Mouse (Mus musculus): ENCODE measurements around the gene Ppp1r3a. TPM values are rescaled to one million over a fixed set of nuclear protein-coding genes. Genes with fewer than 3 reads are reported as not detected.
"Not testable (repeated sequence)": the region's sequence is repeated elsewhere in the genome, so short reads cannot be mapped to it uniquely, and the experiment has no call there.

The Ppp1r3a gene
- 100 to 1,000 TPM; 129 to 132 TPM for total RNA-seq (2021)
- long read RNA-seq, experiment 1, full-length matches to known transcripts: 30 of 50 reads
- long read RNA-seq, experiment 1, partial matches to known transcripts: 13 of 50 reads
- long read RNA-seq, experiment 1, other reads (novel, unspliced or antisense): 7 of 50 reads
- long read RNA-seq, experiment 2, full-length matches to known transcripts: 20 of 38 reads
- long read RNA-seq, experiment 2, partial matches to known transcripts: 1 of 38 reads
- long read RNA-seq, experiment 2, other reads (novel, unspliced or antisense): 17 of 38 reads

DNA sequence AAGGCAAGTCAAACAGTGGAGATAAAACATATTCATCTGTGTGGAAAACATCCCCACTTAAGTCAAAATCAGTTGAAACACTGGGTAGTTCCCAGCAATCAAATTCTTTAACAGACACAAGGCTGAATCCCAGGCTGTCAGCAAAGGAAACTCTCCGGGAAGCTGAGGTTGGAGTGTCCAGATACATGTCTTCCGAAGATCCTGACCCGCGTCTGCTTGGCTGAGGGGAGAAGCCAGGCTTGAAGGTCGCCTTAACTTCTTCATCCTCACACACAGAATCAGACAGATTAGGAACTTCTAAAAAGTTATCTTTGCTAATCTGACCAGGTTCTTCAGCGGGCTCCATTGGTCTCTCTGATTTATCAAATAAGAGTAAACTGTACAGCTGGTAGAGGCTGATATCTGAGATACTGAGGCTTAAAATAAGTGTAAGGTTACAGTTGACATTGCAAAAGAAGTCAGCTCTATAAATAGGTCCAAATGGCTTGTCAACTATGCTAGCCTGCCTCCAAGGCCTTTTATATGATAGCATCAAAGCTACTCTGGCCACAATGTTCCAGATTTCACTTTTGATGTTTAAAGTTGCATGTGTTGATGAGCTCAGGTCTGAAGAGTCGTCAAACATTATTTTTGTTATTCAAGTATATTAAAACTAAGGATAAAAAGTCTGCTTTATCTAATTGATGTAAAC, at the start of gene Ppp1r3a:
Ppp1r3a (minus strand) TSS at position 374 of the 691 bp plus-strand sequence.
- DNase-seq: no peak

DNA sequence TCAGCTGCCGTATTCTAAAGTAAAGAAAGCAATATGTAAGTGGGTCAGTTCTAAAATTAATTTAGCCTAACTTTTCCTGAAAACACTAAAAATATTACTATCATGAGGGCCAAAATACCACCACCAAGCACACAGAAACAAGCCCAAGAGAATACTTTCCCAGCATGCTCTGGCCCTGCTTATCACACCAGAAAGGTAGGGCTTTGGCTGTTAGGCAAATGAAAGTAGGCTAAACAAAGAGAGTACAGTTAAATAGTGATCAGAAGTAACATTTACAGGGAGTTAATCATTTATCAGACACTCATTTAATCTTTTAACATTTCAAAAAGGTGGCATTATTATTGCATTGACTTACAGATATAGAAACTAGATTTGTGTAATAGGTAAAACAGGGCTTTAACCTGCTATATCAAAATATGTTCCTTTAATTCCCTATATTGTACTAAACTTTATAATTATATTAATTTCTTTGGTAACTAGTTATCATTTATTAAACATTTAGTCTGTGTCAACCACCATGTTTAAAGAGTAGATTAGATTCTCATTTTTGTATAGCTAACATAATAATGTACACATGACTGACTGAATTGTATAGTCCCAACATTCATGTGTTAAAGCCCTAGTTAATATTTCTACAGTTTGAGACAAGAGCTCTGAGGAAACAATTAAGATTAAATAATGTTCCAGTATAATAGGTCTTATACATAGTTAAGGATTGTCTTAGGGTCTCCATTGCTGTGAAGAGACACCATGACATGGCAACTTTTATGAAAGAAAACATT, 32.3 kb upstream of the Ppp1r3a start:
- no peak for DNase-seq

DNA sequence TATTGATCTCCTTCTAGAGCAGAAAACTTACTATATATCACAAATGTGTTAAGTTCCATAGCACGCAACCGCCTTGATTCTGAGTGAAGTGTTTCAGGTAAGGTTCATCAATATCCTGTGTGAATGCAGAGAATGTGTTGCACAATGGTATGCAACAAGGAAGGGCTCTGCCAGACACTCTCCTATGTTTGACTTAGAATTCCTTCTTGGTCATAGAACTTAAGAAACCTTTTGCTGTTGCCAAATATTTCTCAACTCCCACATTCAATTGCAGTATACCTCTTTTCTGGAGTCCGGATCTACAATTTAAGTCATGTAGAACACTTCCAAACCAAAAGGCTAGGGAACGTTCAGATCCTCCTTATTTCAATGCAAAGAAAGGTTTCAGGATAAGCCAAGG, 22.8 kb upstream of the Ppp1r3a start:
- no peak for DNase-seq

DNA sequence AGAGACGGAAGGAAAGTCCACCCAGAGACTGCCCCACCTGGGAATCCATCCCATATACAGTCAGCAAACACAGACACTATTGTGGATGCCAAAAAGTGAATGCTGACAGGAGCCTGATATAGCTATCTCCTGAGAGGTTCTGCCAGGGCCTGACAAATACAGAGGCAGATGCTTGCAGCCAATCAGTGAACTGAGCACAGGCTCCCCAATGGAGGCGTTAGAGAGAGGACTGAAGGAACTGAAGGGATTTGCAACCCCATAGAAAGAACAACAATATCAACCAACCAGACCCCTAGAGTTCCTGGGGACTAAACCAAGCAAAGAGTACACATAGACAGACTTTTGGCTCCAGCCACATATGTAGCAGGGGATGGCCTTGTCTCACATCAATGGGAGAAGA, 16.6 kb upstream of the Ppp1r3a start:
- no peak for DNase-seq

DNA sequence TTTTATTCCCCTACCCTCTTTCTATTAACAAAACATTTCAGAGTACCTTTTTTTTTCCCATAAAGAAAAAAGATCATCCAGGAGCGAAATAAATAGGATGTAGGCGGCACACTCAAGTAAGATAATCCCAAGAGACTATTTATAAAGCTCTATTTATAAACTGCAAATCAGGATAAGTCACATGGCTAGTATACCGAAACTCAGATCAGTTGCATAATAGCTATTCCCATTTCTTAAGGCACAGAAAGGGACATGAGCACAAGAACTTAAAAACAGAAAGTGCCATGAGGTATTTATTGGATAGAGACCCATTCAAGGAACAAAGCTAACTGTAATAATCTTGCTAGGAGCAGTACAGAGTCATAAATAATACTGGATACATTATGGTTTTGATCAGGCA, 2.4 kb upstream of the Ppp1r3a start:
- DNase-seq: no peak

DNA sequence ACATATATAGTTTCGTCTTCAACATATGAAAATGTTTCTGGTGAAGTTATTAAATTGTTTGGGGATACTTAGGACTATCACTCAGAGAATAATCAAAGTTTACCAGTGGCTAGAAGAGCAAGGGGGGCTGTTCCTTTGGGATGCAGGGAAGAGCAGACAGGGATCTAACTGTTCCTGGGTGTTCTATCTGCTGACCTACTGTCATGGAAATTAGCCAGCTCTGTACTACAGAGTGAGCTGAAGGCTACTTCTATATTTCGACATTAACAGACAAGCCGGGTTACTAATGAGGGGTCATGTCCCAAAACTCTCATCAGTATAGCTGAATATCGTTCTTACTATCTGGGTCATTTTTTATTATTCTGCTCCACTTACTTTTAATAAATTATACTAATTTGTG, 1.6 kb downstream of the Ppp1r3a start:
- no peak for DNase-seq

DNA sequence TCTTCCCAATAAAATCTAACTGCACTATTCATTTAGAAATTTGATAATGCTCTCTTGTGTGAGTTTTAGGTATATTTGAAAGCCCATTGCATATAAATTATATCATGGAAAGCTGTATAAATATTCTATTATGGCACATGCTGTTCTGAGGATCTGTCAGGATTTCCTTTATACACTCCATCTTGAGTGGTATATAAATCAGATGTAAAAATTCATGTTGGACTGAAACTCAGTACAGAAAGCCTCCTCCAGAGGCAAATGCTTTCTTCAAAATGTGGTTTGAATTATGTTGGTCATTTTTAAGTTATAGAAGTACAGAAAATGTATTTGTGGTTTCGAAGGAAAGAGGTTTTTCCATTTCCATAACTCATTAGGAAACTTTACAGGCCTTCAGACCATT, 2.9 kb downstream of the Ppp1r3a start:
- no peak for DNase-seq

DNA sequence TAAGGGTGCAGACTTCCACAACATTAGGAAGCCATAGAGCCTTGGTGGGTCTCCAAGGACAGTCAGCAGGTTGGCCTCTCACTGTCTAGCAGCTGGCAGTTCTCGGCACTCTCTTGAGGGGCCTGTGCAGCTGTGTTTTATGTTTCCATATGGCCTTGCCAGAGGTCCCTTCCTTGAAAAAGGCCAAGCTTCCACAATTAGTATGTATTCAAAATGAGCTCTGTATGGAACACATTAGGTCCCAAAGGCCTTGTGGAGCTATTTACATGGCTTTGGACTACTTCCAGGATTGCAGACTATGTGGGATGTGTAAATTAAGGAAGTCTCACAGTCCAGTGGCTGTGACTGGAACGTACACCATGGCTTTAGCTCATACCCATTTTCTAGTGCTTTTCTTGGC, 8.1 kb downstream of the Ppp1r3a start:
- no peak for DNase-seq

DNA sequence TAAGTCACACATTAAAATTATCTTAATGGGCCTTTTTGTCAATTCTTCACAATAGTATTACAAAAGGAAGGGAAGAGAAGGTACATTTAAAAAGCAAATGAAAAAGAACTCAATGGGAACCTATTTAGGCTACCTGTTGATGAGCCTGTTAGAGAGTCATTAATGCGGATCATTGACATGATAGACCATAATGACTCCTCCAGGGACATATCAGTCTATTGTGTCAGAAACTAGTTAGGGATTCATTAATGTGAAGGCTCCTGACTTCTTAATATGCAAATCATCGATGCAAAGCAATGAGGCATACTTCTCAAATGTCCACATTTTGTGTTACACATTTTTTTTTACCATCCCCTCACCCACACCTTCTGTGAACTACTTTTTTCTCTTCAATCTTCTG, 19.1 kb downstream of the Ppp1r3a start:
- no peak for DNase-seq

DNA sequence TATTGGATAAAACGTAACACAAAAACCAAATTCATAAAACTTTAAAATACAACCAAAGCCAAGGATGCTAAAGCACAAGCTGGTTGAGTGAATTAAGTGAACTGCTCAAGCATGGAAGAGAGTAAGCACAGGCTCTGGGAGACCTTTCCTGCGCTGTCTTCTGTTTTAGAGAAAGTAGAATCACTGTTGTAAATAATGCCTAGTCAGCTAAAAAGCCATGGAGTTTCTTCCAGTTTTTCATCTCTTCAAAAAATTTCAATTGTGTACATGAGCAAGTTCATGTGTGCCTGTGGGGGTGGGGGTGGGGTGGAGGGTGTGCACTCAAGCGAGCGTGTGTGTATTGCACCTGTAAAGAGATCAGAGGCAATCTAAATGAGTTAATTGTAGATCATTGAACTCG, 24.1 kb downstream of the Ppp1r3a start:
- DNase-seq: no peak

DNA sequence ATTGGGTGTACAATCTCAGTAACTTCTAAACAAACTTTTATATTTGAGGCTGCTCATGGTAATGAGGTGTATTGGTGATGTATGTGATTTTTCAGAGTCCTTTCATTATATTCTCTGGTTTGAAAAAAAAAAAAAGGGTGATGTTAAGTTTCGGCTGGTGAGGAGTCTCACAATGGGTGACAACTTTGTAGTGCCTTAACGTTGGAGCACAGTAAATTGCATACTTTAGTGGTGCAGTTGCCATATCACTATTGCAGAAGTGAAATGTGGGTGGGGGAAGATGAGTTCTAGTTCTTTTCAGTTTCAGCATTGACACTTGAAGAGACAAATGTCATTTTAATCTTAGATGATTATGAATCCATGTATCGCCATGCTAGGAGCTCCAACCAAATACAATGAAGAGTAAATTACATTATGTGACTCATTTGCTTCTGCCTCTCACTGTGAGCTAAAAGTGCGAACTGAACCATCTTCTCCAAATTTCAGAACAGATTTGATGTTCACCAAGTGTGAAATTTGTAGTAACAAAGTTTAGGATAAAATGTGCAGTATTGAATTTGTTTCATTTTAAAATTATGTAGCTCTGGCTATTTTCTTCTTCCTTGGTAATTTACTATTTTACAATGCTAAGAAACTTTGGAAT, 34.2 kb downstream of the Ppp1r3a start:
- DNase-seq: no peak

DNA sequence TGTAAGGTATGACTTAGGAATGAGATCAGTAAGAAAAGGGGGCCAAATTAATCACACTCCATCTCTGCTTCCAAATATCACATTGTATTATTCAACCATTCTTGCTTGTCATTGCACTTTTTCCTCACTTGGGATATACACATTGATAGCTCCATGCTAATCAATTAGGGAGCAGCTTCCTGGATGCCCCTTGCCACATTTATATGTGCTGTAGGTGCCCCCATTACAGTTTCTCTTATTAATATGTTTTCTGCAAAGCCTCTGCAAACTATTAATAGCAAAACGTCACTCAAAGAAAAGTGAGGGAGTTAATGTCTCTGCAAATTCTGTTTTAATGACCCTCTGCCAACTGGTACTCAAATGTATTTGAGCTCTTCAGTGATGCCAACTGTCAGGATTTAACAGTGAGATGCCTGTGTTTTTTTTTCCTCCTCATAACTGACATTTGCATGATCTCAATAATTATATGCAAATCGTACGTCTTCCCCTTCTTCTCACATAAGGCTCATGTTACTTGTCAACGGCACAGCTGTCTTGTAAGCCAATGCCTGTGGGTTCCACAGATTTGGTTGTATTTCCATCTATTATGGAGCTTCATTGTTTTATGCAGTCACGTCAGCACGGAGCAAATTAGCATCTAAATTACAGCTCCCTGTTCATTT, 34.8 kb downstream of the Ppp1r3a start:
- no peak for DNase-seq

DNA sequence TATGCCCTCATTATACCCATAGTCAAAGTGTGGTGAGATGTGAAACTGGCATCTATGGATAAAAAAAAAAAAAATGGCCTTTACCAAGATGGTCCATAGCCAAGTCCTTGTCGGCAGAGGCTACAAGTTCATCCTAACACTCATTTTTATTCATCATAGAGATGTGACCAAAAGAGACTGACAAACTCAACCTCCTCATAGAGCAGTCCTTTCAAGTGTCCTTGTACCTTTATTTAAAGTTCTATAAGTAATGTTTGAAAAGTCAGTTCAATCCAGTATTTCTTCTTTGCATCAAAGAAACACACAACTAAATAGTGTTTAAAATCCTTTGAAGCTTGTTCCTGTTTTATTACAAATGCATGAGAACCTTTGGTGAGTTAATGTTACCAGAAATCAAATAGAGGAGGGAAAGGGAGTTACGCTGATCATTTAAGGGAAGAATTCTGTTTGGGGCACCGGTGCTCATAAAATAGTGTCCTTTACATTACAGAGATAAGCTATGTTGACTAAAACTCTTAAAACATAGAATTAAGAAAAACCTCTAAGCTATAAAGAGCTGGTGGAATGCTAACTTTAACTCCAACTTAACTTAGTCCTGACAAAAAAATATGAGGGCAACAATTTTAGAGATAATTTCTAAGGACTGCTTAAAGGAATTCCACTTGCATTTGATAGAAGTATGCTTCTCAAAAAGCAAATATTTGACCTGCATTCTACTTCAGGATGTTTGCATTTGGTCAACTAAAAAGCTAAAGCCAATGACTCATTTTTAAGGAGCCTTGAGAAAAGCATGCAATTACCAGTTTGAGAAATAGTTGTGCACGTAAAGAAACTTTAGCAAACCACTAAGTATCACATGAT, 39.7 kb downstream of the Ppp1r3a start:
- no peak for DNase-seq

DNA sequence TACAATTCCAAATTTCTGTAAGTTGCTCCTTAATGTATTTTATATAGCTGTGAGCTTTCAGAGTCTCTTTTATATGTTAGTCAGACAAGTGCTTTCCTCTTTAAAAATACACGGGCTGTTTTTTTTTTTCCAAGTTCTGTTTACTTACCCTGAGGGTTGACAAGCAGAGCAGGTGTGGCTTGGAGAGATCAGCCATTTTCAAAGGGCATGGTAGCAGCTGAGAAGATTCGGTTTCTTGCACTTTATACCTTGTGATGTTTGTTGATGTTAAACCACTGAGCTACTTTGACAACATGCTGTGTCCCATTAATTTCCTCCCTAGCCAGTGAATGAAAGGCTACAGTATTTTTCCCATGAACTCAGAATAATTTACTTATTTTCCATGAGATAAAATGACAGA, 42.9 kb downstream of the Ppp1r3a start:
- no peak for DNase-seq

DNA sequence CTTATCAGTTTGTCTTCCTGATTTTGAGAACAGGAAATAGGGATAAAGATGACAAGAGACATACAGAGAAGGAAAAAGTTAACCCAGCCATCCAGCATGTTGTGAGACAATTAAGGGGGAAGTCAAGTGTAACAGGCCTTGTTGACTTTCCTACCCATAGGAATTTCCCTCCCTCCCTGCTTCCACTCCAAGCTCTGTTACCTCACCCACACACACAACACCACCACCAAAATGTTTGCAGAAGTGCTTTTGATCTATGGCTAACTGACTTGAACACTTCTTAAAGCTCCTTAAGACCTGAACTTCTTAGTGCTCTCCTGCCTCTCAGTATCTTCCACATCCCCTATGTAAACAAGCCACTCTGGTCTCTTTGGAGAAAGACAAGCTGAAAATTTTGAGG, 55.0 kb downstream of the Ppp1r3a start:
- DNase-seq: no peak

DNA sequence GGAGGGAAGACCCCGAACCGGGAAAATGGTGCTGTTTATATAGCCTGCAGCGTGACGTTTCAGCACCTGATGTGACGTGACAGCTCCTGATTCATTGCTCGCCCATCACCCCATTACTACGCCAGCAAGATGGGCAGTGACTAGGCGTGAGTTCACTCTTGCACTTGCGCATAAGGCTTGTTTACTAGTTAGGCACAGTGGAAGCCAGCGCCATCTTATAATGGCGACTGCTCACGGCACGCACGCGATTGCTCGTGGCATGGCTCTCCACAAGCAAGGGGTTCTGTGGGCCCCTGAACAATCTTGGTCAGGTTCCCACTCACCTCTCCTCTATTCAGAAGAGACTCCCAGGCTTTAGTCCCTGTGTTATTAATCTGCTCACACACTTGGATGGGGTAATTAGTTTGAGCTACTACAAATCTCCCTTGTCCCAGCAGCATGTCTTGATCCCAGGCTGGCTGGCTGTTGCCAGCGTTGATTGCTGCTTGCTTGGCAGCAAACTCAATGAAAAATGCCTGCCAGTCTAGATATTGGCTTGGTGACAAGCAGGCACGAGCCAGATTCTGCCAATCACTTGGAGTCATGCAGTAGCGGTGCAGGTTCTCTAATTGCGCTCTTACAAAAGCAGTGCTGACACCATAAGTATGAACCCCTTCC, 75.7 kb downstream of the Ppp1r3a start:
- not testable (repeated sequence) for DNase-seq

DNA sequence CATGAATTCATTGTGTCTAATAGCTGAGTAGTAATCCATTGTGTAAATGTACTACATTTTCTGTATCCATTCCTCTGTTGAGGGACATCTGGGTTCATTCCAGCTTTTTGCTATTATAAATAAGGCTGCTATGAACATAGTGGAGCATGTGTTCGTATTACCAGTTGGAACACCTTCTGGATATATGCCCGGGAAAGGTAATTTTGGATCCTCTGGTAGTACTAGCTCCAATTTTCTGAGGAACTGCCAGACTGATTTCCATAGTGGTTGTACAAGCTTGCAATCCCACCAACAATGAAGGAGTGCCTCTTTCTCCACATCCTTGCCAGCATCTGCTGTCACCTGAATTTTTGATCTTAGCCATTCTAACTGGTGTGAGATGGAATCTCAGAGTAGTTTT, 86.1 kb downstream of the Ppp1r3a start:
- DNase-seq: not testable (repeated sequence)

DNA sequence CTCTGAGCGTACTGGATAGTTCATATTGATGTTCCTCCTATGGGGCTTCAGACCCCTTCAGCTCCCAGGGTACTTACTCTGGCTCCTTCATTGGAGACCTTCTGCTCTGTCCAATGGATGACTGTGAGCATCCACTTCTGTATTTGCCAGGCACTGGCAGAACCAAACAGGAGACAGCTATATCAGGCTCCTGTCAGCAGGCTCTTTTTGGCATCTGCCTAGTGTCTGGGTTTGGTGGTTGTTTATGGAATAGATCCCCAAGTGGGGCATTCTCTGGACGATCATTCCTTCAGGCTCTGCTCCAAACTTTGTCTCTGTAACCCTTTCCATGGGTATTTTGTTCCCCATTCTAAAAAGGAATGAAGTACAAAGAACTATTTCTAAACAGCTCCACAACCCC, 87.4 kb downstream of the Ppp1r3a start:
- DNase-seq: not testable (repeated sequence)
